Mouse (Mus musculus) forebrain, embryonic 15.5 days (tissue): ENCODE data around the gene Nkd2. TPM values are rescaled to one million over a fixed set of nuclear protein-coding genes. Genes with fewer than 3 reads are reported as not detected.

Source experiments
- ATAC-seq: fragments of 200-750 bp; cut with Nextera tagmentation; replicated peaks from 2 replicates; pipeline ENCODE4 v1.8.0; 2017; ENCODE audit warnings: mild to moderate bottlenecking, moderate TSS enrichment, moderate library complexity
- H3K27ac ChIP-seq: fragments of 300-500 bp; sonication (generic); replicated peaks from 2 replicates; pipeline ENCODE4 v1.5.1; 2015; ENCODE audit warnings: mild to moderate bottlenecking, inconsistent platforms
- H3K27me3 ChIP-seq: fragments of 300-500 bp; sonication (generic); 2 replicates; pipeline ENCODE4 v1.6.1; 2015; ENCODE audit warnings: inconsistent platforms
- H3K36me3 ChIP-seq: fragments of 300-500 bp; sonication (generic); 2 replicates; pipeline ENCODE4 v1.6.1; 2015; ENCODE audit warnings: mild to moderate bottlenecking, inconsistent platforms
- H3K4me1 ChIP-seq: fragments of 300-500 bp; sonication (generic); 2 replicates; pipeline ENCODE4 v1.6.1; 2015; ENCODE audit warnings: inconsistent platforms
- H3K4me2 ChIP-seq: fragments of 300-500 bp; sonication (generic); replicated peaks from 2 replicates; pipeline ENCODE4 v1.6.1; 2015; ENCODE audit warnings: mild to moderate bottlenecking, inconsistent platforms
- H3K4me3 ChIP-seq: fragments of 300-500 bp; sonication (generic); 2 replicates; pipeline ENCODE4 v1.5.1; 2015; ENCODE audit warnings: mild to moderate bottlenecking, inconsistent platforms
- H3K9ac ChIP-seq: fragments of 300-500 bp; sonication (generic); replicated peaks from 2 replicates; pipeline ENCODE4 v1.6.1; 2015; ENCODE audit warnings: mild to moderate bottlenecking, inconsistent platforms
- H3K9me3 ChIP-seq: fragments of 300-500 bp; sonication (generic); 2 replicates; pipeline ENCODE4 v1.6.1; 2016; ENCODE audit warnings: inconsistent platforms
- WGBS: fragments of 180-500 bp; shearing (Covaris S2); methylation state at CpG from one replicate; pipeline ENCODE4 v1.1.7; 2015; ENCODE audit warnings: mixed read lengths; 5-methylcytosine and 5-hydroxymethylcytosine counted together
- polyA plus RNA-seq: library from polyadenylated mRNA; unstranded; fragments of >200 nt; fragmentation: Nextera tagmentation; extraction: Ambion mirVana; gene quantifications from 2 replicates; pipeline ENCODE4 v1.2.1, GENCODE M21; 2015

Gene Nkd2
- 7.4 and 8.1 TPM in 2 replicates for polyA plus RNA-seq

GRCm38 (mm10) chr13:73847465-73847836 is at the start of gene Nkd2:
Gene Nkd2, minus strand, starts transcription at chr13:73847631.
- 0 out of 2 replicates have a peak, but pooled peaks cover 6% of the 10 kb centered on the region for H3K4me1 ChIP-seq
- ATAC-seq, result peak; percentile 91
- H3K27ac ChIP-seq, result no peak within 1 kb of the TSS
- peak within 1 kb of the TSS; percentile 51 for H3K9ac ChIP-seq
- under 1% methylated on average over 38 of the region's 38 CpGs for WGBS
- H3K36me3 ChIP-seq, result no peaks in the 10 kb centered on the region
- peaks cover 13% of the 10 kb centered on the region for H3K27me3 ChIP-seq
- H3K4me3 ChIP-seq, result peak within 1 kb of the TSS; percentile 50
- H3K9me3 ChIP-seq, result no peaks in the 10 kb centered on the region
- peak within 1 kb of the TSS; percentile 91 for H3K4me2 ChIP-seq

GRCm38 (mm10) chr13:73892493-73893178 is 45.2 kb upstream of the Nkd2 start:
- ATAC-seq, result no peak
- no peak overlapping the region for H3K9ac ChIP-seq
- no peaks in the 10 kb centered on the region for H3K4me1 ChIP-seq
- H3K4me2 ChIP-seq, result no peak overlapping the region
- H3K27ac ChIP-seq, result no peak overlapping the region
- no peak overlapping the region for H3K4me3 ChIP-seq
- no peaks in the 10 kb centered on the region for H3K36me3 ChIP-seq
- no peaks in the 10 kb centered on the region for H3K27me3 ChIP-seq
- H3K9me3 ChIP-seq, result no peaks in the 10 kb centered on the region
- WGBS, result 59% methylated on average over 6 of the region's 6 CpGs

DNA sequence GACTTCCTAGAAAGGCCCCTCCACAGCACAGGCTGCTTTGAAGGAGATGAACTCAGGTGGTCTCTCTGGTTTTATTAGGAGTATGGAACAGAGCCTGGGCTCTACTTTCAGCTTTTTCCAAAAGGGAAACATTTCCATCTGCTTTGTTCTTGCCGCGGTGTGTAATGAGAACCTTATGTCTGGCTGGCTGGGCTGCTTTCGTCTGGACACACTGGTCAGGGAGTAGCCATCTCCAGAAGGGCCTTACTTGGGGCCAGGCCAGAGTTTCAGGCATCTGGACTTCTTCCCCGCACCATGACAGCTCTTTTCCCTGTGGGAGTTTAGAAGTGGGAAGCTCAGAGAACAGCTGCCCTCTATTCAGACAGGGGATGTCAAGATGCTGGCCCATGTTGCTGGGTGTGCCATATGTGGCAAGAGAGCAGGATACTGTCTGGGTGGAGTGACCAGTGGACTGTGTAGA is 40.0 kb upstream of the Nkd2 start:
- H3K4me2 ChIP-seq, result no peak overlapping the region
- H3K36me3 ChIP-seq, result no peaks in the 10 kb centered on the region
- ATAC-seq, result no peak
- WGBS, result 87% methylated on average over 4 of the region's 4 CpGs
- no peak overlapping the region for H3K27ac ChIP-seq
- no peaks in the 10 kb centered on the region for H3K4me1 ChIP-seq
- no peak overlapping the region for H3K4me3 ChIP-seq
- H3K9me3 ChIP-seq, result no peaks in the 10 kb centered on the region
- H3K27me3 ChIP-seq, result no peaks in the 10 kb centered on the region
- no peak overlapping the region for H3K9ac ChIP-seq

DNA sequence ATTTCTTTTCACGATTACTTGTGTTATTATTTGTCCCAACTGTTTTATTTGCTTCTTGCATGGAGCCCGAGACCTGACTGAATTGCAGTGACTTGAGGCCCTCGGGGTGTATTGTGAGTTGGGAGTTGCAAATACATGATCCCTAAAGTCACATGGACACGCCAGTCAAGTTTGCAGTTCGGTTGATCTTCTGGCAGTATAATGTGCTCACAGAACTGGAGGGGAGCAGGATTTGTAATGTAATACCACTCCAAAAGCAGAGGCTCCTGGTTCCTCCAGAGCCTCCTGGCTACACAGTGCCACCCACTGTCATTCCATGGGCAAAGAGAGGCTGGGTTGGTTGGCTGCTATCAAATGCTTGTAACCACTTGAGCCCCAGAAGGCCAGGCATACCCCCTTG is 39.2 kb upstream of the Nkd2 start:
- H3K4me1 ChIP-seq, result no peaks in the 10 kb centered on the region
- H3K9me3 ChIP-seq, result no peaks in the 10 kb centered on the region
- no peak overlapping the region for H3K4me2 ChIP-seq
- 89% methylated on average over 5 of the region's 5 CpGs for WGBS
- no peak overlapping the region for H3K4me3 ChIP-seq
- no peak overlapping the region for H3K27ac ChIP-seq
- H3K27me3 ChIP-seq, result no peaks in the 10 kb centered on the region
- no peak for ATAC-seq
- H3K9ac ChIP-seq, result no peak overlapping the region
- H3K36me3 ChIP-seq, result no peaks in the 10 kb centered on the region

- Histone ChIP-seq H3K4me1 (no peaks in the 10 kb centered on the region), H3K27ac (no peak overlapping the region), H3K4me3 (no peak overlapping the region), H3K9me3 (no peaks in the 10 kb centered on the region), H3K27me3 (no peaks in the 10 kb centered on the region), H3K9ac (no peak overlapping the region), H3K4me2 (no peak overlapping the region), H3K36me3 (no peaks in the 10 kb centered on the region)
- ATAC-seq, result no peak
- WGBS, result 61% methylated on average over 4 of the region's 4 CpGs
Observed at GRCm38 (mm10) chr13:73886066-73886465, 38.6 kb upstream of the Nkd2 start.

DNA sequence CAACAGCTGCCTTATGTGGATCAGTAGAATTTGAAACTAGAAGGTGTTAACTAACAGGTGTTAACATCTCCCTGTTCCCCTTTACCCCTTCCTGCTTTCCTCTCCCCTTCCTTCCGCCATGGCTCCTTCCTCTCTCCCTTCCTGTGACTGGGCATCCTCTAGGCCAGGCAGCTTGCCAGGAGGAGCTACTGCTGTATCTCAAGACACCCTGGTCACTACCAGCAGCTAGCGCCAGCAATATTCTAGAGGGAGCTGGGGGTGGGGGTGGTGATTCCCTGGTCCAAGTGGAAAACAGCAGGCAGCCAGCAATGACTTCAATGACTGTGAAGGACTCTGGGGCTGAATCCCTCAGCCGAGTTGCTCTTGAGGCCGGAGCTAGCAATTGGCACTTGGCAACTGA is 38.2 kb upstream of the Nkd2 start:
- Histone ChIP-seq H3K4me3 (no peak overlapping the region), H3K9me3 (no peaks in the 10 kb centered on the region), H3K36me3 (no peaks in the 10 kb centered on the region), H3K27ac (no peak overlapping the region), H3K4me2 (no peak overlapping the region), H3K9ac (no peak overlapping the region), H3K27me3 (no peaks in the 10 kb centered on the region), H3K4me1 (no peaks in the 10 kb centered on the region)
- 74% methylated on average over 4 of the region's 4 CpGs for WGBS
- no peak for ATAC-seq

DNA sequence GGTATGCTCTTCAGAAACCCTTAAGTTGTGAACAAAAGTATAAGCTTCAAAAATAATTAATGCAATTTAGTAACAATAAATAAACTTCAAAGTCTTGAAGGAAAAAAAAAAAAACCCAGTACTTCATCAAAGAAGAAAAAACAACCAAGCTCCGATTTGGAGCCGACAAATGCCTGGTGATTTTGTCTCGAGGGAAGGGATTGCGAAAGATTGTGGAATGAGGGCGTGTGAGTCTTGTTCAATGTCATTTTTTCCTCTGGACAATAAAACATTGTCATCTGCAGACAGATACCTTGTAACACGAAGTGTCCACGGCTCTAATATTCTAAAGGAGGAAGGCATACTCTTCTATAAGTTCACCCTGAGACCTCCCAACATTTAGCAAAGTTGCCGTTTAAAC is 33.9 kb upstream of the Nkd2 start:
- no peak overlapping the region for H3K4me2 ChIP-seq
- no peaks in the 10 kb centered on the region for H3K36me3 ChIP-seq
- ATAC-seq, result no peak
- WGBS, result 82% methylated on average over 8 of the region's 8 CpGs
- no peaks in the 10 kb centered on the region for H3K4me1 ChIP-seq
- no peaks in the 10 kb centered on the region for H3K27me3 ChIP-seq
- H3K9ac ChIP-seq, result no peak overlapping the region
- H3K9me3 ChIP-seq, result no peaks in the 10 kb centered on the region
- no peak overlapping the region for H3K27ac ChIP-seq
- no peak overlapping the region for H3K4me3 ChIP-seq

DNA sequence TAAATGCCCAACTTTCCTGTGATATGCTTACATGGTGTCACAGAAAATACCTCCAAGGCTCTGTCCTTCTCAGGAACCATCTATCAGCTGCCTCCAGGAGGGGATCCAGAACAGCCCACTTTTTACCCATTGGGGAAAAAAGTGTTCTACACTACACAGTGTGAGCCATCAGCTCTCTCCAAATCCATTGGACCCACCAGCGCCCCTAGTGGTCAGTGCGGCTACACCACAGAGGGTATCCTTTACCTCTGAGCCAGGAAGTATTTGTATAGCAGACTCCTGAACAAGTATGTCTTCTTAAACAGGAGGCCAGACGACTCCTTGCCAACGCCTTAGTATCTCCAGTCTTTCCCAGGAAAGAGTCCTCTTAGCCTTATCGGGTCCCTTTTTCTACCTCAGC is 32.4 kb upstream of the Nkd2 start:
- Histone ChIP-seq H3K4me1 (no peaks in the 10 kb centered on the region), H3K27ac (no peak overlapping the region), H3K27me3 (no peaks in the 10 kb centered on the region), H3K36me3 (no peaks in the 10 kb centered on the region), H3K4me2 (no peak overlapping the region), H3K4me3 (no peak overlapping the region), H3K9ac (no peak overlapping the region), H3K9me3 (no peaks in the 10 kb centered on the region)
- no peak for ATAC-seq
- 88% methylated on average over 5 of the region's 5 CpGs for WGBS

DNA sequence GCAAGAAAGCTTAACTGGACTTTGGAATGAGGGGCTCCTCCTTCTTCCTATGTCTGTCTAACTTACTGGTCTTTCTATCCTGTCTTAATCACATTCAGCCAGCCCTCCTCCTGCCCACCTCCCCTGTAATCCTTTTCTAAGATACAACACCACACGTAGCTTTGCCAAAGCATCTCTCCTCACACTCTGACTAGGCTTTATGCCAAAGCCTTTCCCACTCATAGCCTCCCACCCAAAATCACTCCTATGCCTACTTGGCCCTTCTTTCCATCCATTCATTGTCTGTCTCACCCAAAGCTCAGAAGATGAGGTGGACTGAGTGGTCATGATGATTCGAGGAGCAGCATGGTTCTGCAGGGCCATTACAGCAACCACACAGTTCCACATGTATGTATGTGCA is 24.7 kb upstream of the Nkd2 start:
- no peaks in the 10 kb centered on the region for H3K27me3 ChIP-seq
- H3K4me1 ChIP-seq, result no peaks in the 10 kb centered on the region
- H3K27ac ChIP-seq, result no peak overlapping the region
- H3K4me2 ChIP-seq, result no peak overlapping the region
- no peaks in the 10 kb centered on the region for H3K9me3 ChIP-seq
- H3K36me3 ChIP-seq, result no peaks in the 10 kb centered on the region
- no peak for ATAC-seq
- H3K9ac ChIP-seq, result no peak overlapping the region
- no peak overlapping the region for H3K4me3 ChIP-seq
- WGBS, result 69% methylated on average over 2 of the region's 2 CpGs

GRCm38 (mm10) chr13:73846589-73847464 is 604 bp downstream of the Nkd2 start:
- H3K27me3 ChIP-seq, result peaks cover 13% of the 10 kb centered on the region
- peak overlapping the region; percentile 51 for H3K9ac ChIP-seq
- WGBS, result under 1% methylated on average over 59 of the region's 65 CpGs
- H3K27ac ChIP-seq, result no peak overlapping the region
- ATAC-seq, result peak; percentile 84
- H3K4me3 ChIP-seq, result peak overlapping the region; percentile 50
- H3K4me2 ChIP-seq, result peak overlapping the region; percentile 91
- H3K9me3 ChIP-seq, result no peaks in the 10 kb centered on the region
- 0 out of 2 replicates have a peak, but pooled peaks cover 6% of the 10 kb centered on the region for H3K4me1 ChIP-seq
- H3K36me3 ChIP-seq, result no peaks in the 10 kb centered on the region

DNA sequence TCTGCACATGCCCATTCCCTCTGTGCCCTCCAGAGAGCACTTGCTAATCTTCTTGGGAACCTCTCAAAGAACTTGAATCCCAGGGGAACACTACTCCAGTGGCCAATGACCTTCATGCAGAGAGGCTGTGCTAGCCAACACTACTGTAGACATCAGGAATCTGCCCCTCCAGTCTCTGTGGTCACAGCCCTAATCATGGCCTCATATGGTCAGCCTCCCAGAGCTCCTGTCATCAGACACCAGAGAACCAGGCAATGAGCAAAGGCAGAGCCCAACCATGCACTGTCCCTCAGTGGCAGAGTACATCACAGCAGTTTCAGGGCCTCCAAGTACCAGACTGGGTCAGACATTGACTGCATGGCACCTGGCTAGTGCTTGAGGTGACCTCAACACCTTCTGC is 4.7 kb downstream of the Nkd2 start:
- no peak overlapping the region for H3K9ac ChIP-seq
- no peak overlapping the region for H3K4me2 ChIP-seq
- peaks cover 13% of the 10 kb centered on the region for H3K27me3 ChIP-seq
- no peaks in the 10 kb centered on the region for H3K9me3 ChIP-seq
- no peak overlapping the region for H3K27ac ChIP-seq
- ATAC-seq, result no peak
- H3K4me3 ChIP-seq, result no peak overlapping the region
- no peaks in the 10 kb centered on the region for H3K36me3 ChIP-seq
- 0 out of 2 replicates have a peak, but pooled peaks cover 13% of the 10 kb centered on the region for H3K4me1 ChIP-seq

- ATAC-seq, result no peak
- Histone ChIP-seq H3K4me1 (0 out of 2 replicates have a peak, but pooled peaks cover 7% of the 10 kb centered on the region), H3K9ac (no peak overlapping the region), H3K4me3 (no peak overlapping the region), H3K27me3 (no peaks in the 10 kb centered on the region), H3K9me3 (no peaks in the 10 kb centered on the region), H3K36me3 (no peaks in the 10 kb centered on the region), H3K27ac (no peak overlapping the region), H3K4me2 (no peak overlapping the region)
- 78% methylated on average over 4 of the region's 4 CpGs for WGBS
Observed at GRCm38 (mm10) chr13:73839740-73840139, 7.7 kb downstream of the Nkd2 start.
